Mouse (Mus musculus) liver, embryonic 14.5 days (tissue): ENCODE measurements at regions not wholly inside any gene's neighbourhood (a gene's known extent, or its start where the extent isn't known, plus 50 kb on each side); places are given as distances from the start of the nearest gene placed in this dataset.

Experiments used
- ATAC-seq: fragments of 200-750 bp; cut with Nextera tagmentation; 2 replicates; pipeline ENCODE4 v1.8.0; 2017; ENCODE audit warnings: moderate number of reproducible peaks, mild to moderate bottlenecking, moderate library complexity; ENCODE audit not compliant: insufficient read depth
- DNase-seq, 3 experiments: peaks; one replicate each; pipeline ENCODE4 v3.0.0-alpha.2; 2012 to 2013; ENCODE audit warnings: low read depth in 3 of 3, low spot score in 3 of 3
- H3K27ac ChIP-seq: fragments of 300-500 bp; sonication (generic); 2 replicates; pipeline ENCODE4 v1.5.1; 2014; ENCODE audit warnings: moderate library complexity, mild to moderate bottlenecking, control low read depth, inconsistent platforms
- H3K27me3 ChIP-seq: fragments of 300-500 bp; sonication (generic); 2 replicates; pipeline ENCODE4 v1.6.1; 2014; ENCODE audit warnings: mild to moderate bottlenecking, low read length, moderate library complexity; ENCODE audit not compliant: control insufficient read depth, insufficient read depth
- H3K36me3 ChIP-seq: fragments of 300-500 bp; sonication (generic); replicated peaks from 2 replicates; pipeline ENCODE4 v1.6.1; 2014; ENCODE audit warnings: low read depth; ENCODE audit not compliant: control insufficient read depth, insufficient read depth
- H3K4me1 ChIP-seq, 2 experiments: fragments of 200-500 bp in 1 of 2; fragments of 300-500 bp in 1 of 2; sonication (generic) in 1 of 2; replicated peaks; 2 replicates each; pipeline ENCODE4 v1.6.1; 2012 to 2014; ENCODE audit warnings: antibody characterized with exemption in 1 of 2, inconsistent platforms in 1 of 2, low read length in 1 of 2; ENCODE audit not compliant: control insufficient read depth in 2 of 2, insufficient read depth in 2 of 2
- H3K4me2 ChIP-seq: fragments of 300-500 bp; sonication (generic); 2 replicates; pipeline ENCODE4 v1.6.1; 2014; ENCODE audit warnings: low read depth, mild to moderate bottlenecking, control low read depth, moderate library complexity
- H3K4me3 ChIP-seq, 2 experiments: fragments of 200-500 bp in 1 of 2; fragments of 300-500 bp in 1 of 2; sonication (generic) in 1 of 2; 2 replicates each; pipeline ENCODE4 v1.5.1; 2012 to 2014; ENCODE audit warnings: low read depth in 2 of 2, low read length in 2 of 2, mild to moderate bottlenecking in 2 of 2, control low read depth in 1 of 2, inconsistent platforms in 1 of 2, moderate library complexity in 1 of 2; ENCODE audit not compliant: insufficient read depth in 1 of 2
- H3K9ac ChIP-seq: fragments of 300-500 bp; sonication (generic); replicated peaks from 2 replicates; pipeline ENCODE4 v1.6.1; 2014; ENCODE audit warnings: mild to moderate bottlenecking, control low read depth, moderate library complexity
- H3K9me3 ChIP-seq: fragments of 300-500 bp; sonication (generic); 2 replicates; pipeline ENCODE4 v1.6.1; 2016; ENCODE audit warnings: low read length, mixed read lengths; ENCODE audit not compliant: control insufficient read depth
- CTCF ChIP-seq: IDR thresholded peaks from 2 replicates; pipeline ENCODE4 v1.5.1; 2016; ENCODE audit warnings: antibody characterized with exemption, low read depth, control low read depth
- EP300 ChIP-seq: IDR thresholded peaks from 2 replicates; pipeline ENCODE4 v1.6.1; 2016; ENCODE audit warnings: antibody characterized with exemption, low read depth
- WGBS: fragments of 180-500 bp; shearing (Covaris S2); extraction: QIAGEN DNeasy Blood & Tissue Kit; methylation state at CpG from one replicate; pipeline ENCODE4 v1.1.7; 2014; ENCODE audit not compliant: insufficient replicate concordance; 5-methylcytosine and 5-hydroxymethylcytosine counted together

- Histone ChIP-seq H3K9me3 (no peaks in the 10 kb centered on the region), H3K36me3 (no peaks in the 10 kb centered on the region), H3K27me3 (no peaks in the 10 kb centered on the region), H3K4me3 (no peak overlapping the region), H3K27ac (no peak overlapping the region), H3K9ac (no peak overlapping the region), H3K4me2 (no peak overlapping the region), H3K4me1 (no peaks in the 10 kb centered on the region)
- no peak for DNase-seq
- no peak for ATAC-seq
- 50% methylated on average over 3 of the region's 3 CpGs for WGBS
- TF ChIP-seq EP300 (no peak), CTCF (no peak)
These were observed 2598.4 kb upstream of the Gm7489 start for GRCm38 (mm10) chr15:51286352-51286751.

GRCm38 (mm10) chr15:51288911-51289432 is 2595.7 kb upstream of the Gm7489 start:
- Histone ChIP-seq H3K9me3 (no peaks in the 10 kb centered on the region), H3K36me3 (no peaks in the 10 kb centered on the region), H3K4me2 (no peak overlapping the region), H3K4me3 (no peak overlapping the region), H3K4me1 (no peaks in the 10 kb centered on the region), H3K27me3 (no peaks in the 10 kb centered on the region), H3K27ac (no peak overlapping the region), H3K9ac (no peak overlapping the region)
- 63% methylated on average over 9 of the region's 9 CpGs for WGBS
- TF ChIP-seq EP300 (no peak), CTCF (no peak)
- DNase-seq, result no peak
- no peak for ATAC-seq

- DNase-seq, result no peak
- Histone ChIP-seq H3K9ac (no peak overlapping the region), H3K4me3 (no peak overlapping the region), H3K9me3 (no peaks in the 10 kb centered on the region), H3K27ac (no peak overlapping the region), H3K4me1 (no peaks in the 10 kb centered on the region), H3K4me2 (no peak overlapping the region), H3K36me3 (no peaks in the 10 kb centered on the region), H3K27me3 (no peaks in the 10 kb centered on the region)
- no peak for ATAC-seq
- TF ChIP-seq CTCF, result no peak
- TF ChIP-seq EP300, result no peak
- WGBS, result 56% methylated on average over 9 of the region's 9 CpGs
These were observed 2594.8 kb upstream of the Gm7489 start for GRCm38 (mm10) chr15:51289916-51290315.

DNA sequence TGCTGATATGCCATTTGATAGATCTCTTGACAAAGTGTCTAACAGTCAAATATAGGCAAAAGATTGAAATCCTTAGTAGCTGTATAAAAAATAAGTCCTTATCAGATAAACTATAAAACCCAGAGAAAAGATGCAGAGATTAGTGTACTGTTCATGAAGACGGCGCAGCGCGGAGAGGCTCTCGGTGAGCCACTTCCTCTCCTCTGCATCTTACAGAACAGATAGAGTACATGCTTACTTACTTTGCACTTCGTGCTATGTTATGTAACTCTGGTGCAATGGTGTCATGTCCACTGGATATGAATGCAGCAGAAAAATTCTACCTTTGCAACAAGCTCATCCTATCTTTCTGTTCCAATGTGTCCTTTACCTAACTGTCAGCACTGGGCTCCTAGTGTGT is 2593.5 kb upstream of the Gm7489 start:
- Histone ChIP-seq H3K36me3 (no peaks in the 10 kb centered on the region), H3K4me2 (no peak overlapping the region), H3K9me3 (no peaks in the 10 kb centered on the region), H3K27ac (no peak overlapping the region), H3K4me3 (no peak overlapping the region), H3K9ac (no peak overlapping the region), H3K4me1 (no peaks in the 10 kb centered on the region), H3K27me3 (no peaks in the 10 kb centered on the region)
- TF ChIP-seq CTCF (no peak), EP300 (no peak)
- DNase-seq (no peak), ATAC-seq (no peak)
- 75% methylated on average over 6 of the region's 6 CpGs for WGBS

- H3K36me3 ChIP-seq, result no peaks in the 10 kb centered on the region
- ATAC-seq (no peak), DNase-seq (no peak)
- no peak overlapping the region for H3K27ac ChIP-seq
- H3K9me3 ChIP-seq, result no peaks in the 10 kb centered on the region
- H3K4me2 ChIP-seq, result no peak overlapping the region
- H3K4me3 ChIP-seq, result no peak overlapping the region
- no peaks in the 10 kb centered on the region for H3K4me1 ChIP-seq
- no peaks in the 10 kb centered on the region for H3K27me3 ChIP-seq
- TF ChIP-seq EP300 (no peak), CTCF (no peak)
- H3K9ac ChIP-seq, result no peak overlapping the region
These were observed 2587.9 kb upstream of the Gm7489 start for GRCm38 (mm10) chr15:51296841-51297240.

- no peaks in the 10 kb centered on the region for H3K4me1 ChIP-seq
- WGBS, result 38% methylated on average over 1 of the region's 1 CpGs
- H3K9me3 ChIP-seq, result no peaks in the 10 kb centered on the region
- H3K27me3 ChIP-seq, result no peaks in the 10 kb centered on the region
- H3K4me2 ChIP-seq, result no peak overlapping the region
- H3K27ac ChIP-seq, result no peak overlapping the region
- H3K4me3 ChIP-seq, result no peak overlapping the region
- H3K36me3 ChIP-seq, result no peaks in the 10 kb centered on the region
- no peak overlapping the region for H3K9ac ChIP-seq
- no peak for DNase-seq
- TF ChIP-seq EP300, result no peak
- TF ChIP-seq CTCF, result no peak
- ATAC-seq, result no peak
These were observed 2566.6 kb upstream of the Gm7489 start for GRCm38 (mm10) chr15:51318072-51318471.
